Mouse (Mus musculus): ENCODE measurements at regions not wholly inside any gene's neighbourhood (a gene's known extent, or its start where the extent isn't known, plus 50 kb on each side); places are given as distances from the start of the nearest gene placed in this dataset.

DNA sequence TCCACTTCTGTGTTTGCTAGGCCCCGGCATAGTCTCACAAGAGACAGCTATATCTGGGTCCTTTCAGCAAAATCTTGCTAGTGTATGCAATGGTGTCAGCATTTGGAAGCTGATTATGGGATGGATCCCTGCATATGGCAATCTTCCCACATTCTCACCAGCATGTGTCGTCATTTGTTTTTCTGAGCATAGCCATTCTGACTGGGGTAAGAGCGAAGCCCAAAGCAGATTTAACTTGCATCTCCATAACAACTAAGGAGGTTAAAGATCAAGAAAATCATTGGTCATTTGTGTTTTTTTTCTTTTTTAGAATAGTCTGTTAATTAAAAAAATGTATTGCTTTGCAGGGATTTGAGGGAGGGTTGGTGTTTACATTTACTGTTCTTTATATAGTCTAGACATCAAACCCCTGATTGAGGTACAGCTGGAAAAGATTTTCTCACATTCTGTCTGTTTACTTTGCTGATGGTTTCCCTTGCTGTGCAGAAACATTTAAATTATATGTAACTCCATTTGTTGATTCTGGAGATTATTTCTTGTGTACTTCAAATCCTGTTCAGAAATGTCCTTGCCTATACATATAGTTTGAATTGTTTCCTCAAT, 678.1 kb downstream of the Phex start:
- H3K4me1 ChIP-seq, result no peaks in the 10 kb centered on the region
- no peaks in the 10 kb centered on the region for H3K27me3 ChIP-seq
- no peaks in the 10 kb centered on the region for H3K36me3 ChIP-seq
- no peak overlapping the region for H3K27ac ChIP-seq (replicated peaks)
- no peak overlapping the region for H3K4me3 ChIP-seq
- H3K9me3 ChIP-seq, result no peaks in the 10 kb centered on the region
- H3K9ac ChIP-seq (replicated peaks), result no peak overlapping the region
- no peak for ATAC-seq (ENCODE audit: low FRiP score, low read depth)
- 73% methylated on average over 2 of the region's 3 CpGs for WGBS
- H3K4me2 ChIP-seq (replicated peaks), result no peak overlapping the region

DNA sequence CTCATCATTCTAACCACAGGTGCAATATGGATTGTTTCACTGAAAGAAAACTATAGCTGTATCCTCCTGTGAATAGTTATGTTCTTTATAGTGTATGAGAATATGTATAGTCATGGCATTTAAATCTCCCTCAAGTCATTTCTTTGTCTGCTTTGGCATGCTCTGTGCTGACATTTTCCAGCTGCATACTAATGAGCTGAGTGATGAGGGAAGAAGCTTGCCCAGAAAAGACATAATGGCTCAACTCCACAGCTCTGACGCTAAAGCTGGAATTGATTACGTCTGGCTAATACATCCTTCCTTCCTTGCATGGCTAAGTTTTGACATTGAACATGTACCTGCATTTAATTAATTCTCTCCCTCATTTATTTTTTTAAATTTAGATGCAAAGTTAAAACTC, 722.9 kb downstream of the Phex start:
- ATAC-seq (ENCODE audit: low FRiP score, low read depth), result peak; percentile 34; the same call in 1 of the 2 replicates
- H3K4me1 ChIP-seq, result no peaks in the 10 kb centered on the region
- H3K27ac ChIP-seq (replicated peaks), result no peak overlapping the region
- H3K4me2 ChIP-seq (replicated peaks), result no peak overlapping the region
- H3K36me3 ChIP-seq, result no peaks in the 10 kb centered on the region
- no peaks in the 10 kb centered on the region for H3K27me3 ChIP-seq
- no peak overlapping the region for H3K4me3 ChIP-seq
- WGBS, result 35% methylated on average over 2 of the region's 2 CpGs
- no peak overlapping the region for H3K9ac ChIP-seq (replicated peaks)
- no peaks in the 10 kb centered on the region for H3K9me3 ChIP-seq

- ATAC-seq (ENCODE audit: low FRiP score, low read depth), result no peak
- no peaks in the 10 kb centered on the region for H3K9me3 ChIP-seq
Observed at GRCm38 (mm10) chrX:156677911-156678310, 737.2 kb downstream of the Phex start.

DNA sequence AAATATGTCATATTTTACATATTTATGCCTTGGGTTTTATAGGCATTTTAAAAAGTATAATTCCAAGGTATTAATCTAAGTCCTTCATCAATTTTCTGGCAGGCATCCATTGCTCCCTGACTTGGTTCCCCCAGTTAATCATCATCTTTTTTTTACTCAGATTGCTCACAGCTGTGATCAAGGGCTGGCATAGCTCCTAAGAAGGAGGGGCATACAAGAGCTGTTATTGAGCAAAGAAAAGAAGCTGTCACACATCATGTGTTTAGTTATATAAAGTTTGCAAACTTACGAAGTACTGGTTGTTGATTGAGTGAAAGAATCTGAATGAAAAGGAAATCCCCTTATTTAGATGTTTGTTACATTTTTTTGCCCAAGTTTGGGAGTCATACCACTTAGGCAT, 741.5 kb downstream of the Phex start:
- H3K4me2 ChIP-seq (replicated peaks), result no peak overlapping the region
- H3K4me1 ChIP-seq, result no peaks in the 10 kb centered on the region
- no peaks in the 10 kb centered on the region for H3K36me3 ChIP-seq
- H3K27me3 ChIP-seq, result no peaks in the 10 kb centered on the region
- WGBS, result 69% methylated on average over 1 of the region's 1 CpGs
- H3K27ac ChIP-seq (replicated peaks), result no peak overlapping the region
- H3K4me3 ChIP-seq, result no peak overlapping the region
- no peaks in the 10 kb centered on the region for H3K9me3 ChIP-seq
- no peak for ATAC-seq (ENCODE audit: low FRiP score, low read depth)
- H3K9ac ChIP-seq (replicated peaks), result no peak overlapping the region

More at GRCm38 (mm10) chrX:156677911-156678310, 737.2 kb downstream of the Phex start:
- Histone ChIP-seq H3K9ac (replicated peaks) (no peak overlapping the region), H3K4me3 (no peak overlapping the region), H3K27ac (replicated peaks) (no peak overlapping the region), H3K27me3 (no peaks in the 10 kb centered on the region), H3K4me2 (replicated peaks) (no peak overlapping the region), H3K4me1 (no peaks in the 10 kb centered on the region), H3K36me3 (no peaks in the 10 kb centered on the region)

DNA sequence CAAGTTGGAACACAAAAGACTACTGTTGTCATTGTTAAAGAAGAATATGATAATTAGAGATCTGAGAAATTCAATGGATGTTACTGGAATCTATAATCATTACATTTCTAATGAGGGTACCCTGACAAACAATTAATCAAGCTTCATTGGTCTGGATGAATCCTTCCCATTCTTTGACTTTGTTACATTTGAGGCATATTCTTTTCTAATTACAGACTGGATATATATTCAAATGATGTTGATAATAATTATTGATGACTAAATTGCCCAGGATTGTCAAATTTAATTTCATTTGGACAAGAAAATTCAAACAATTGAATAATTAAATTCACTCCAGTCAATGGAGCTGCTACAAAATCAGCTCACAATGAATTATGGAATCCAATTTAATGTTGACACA, 745.6 kb downstream of the Phex start:
- Histone ChIP-seq H3K27ac (replicated peaks) (no peak overlapping the region), H3K27me3 (no peaks in the 10 kb centered on the region), H3K4me1 (no peaks in the 10 kb centered on the region), H3K36me3 (no peaks in the 10 kb centered on the region), H3K4me2 (replicated peaks) (no peak overlapping the region), H3K9ac (replicated peaks) (no peak overlapping the region), H3K4me3 (no peak overlapping the region), H3K9me3 (no peaks in the 10 kb centered on the region)
- ATAC-seq (ENCODE audit: low FRiP score, low read depth), result no peak
